Mouse (Mus musculus) olfactory bulb, adult 2 months (tissue): ENCODE measurements around the gene Tbl3.

Experiments
- CTCF ChIP-seq: fragments of 200-500 bp; IDR thresholded peaks from 2 replicates; pipeline ENCODE4 v1.5.1; 2012; ENCODE audit warnings: low read depth, mild to moderate bottlenecking, low read length, moderate library complexity; ENCODE audit not compliant: insufficient read depth
- POLR2A ChIP-seq: fragments of 200-500 bp; IDR thresholded peaks from 2 replicates; pipeline ENCODE4 v1.6.1; 2012; ENCODE audit warnings: mild to moderate bottlenecking, low read depth, low read length, moderate library complexity; ENCODE audit not compliant: insufficient read depth

DNA sequence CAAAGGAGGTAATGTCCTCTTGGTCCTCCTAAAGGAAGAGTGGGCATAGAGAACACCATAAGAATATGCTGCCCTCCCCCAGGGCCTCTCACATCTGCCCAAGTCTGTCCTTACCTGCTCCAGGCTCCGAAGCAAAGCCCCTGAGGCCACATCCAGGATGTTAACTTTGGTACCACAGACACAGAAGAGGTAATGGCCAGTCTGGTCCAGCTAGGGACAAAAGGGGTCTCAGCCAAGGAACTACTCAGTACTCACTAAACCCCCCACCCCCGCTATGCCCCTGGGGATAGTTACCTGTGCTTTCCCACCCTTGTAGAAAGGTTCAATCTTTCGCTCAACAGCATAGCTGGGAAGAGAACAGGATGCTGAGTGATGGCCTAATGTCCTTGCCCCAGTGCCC is 1.6 kb downstream of the Tbl3 start:
- TF ChIP-seq CTCF (no peak), POLR2A (no peak)
